Mouse (Mus musculus) megakaryocyte, embryonic 14.5 days (primary cell): ENCODE measurements around the gene Gpbp1l1. TPM values are rescaled to one million over a fixed set of nuclear protein-coding genes. Genes with fewer than 3 reads are reported as not detected.

ENCODE experiments used
- H3K27me3 ChIP-seq: replicated peaks from 2 replicates; pipeline ENCODE3; 2012; ENCODE audit warnings: inconsistent platforms
- H3K36me3 ChIP-seq: replicated peaks from 2 replicates; pipeline ENCODE3; 2012; ENCODE audit warnings: low read length, inconsistent platforms, mixed read lengths
- H3K4me1 ChIP-seq: 2 replicates; pipeline ENCODE4 v1.6.1; 2012; ENCODE audit warnings: inconsistent platforms
- H3K4me3 ChIP-seq: replicated peaks from 2 replicates; pipeline ENCODE3; 2012; ENCODE audit warnings: moderate library complexity, mild to moderate bottlenecking, inconsistent platforms
- H3K9me3 ChIP-seq: 2 replicates; pipeline ENCODE4 v1.6.1; 2012; ENCODE audit warnings: inconsistent platforms
- FLI1 ChIP-seq: IDR thresholded peaks from 2 replicates; pipeline ENCODE4 v1.6.1; 2012; ENCODE audit warnings: low read length, inconsistent platforms, mixed read lengths
- GATA1 ChIP-seq: IDR thresholded peaks from 3 replicates; pipeline ENCODE4 v1.6.1; 2012; ENCODE audit warnings: mixed read lengths, low read length, inconsistent platforms, borderline replicate concordance
- polyA plus RNA-seq: library from polyadenylated mRNA; stranded (reverse); fragments of >175 nt; gene quantifications from 2 replicates; pipeline ENCODE4 v1.2.3, GENCODE M21; 2012; ENCODE audit warnings: low replicate concordance; ENCODE audit not compliant: insufficient read depth

Gene Gpbp1l1
- polyA plus RNA-seq, 1 experiment, result 3.6 TPM

DNA sequence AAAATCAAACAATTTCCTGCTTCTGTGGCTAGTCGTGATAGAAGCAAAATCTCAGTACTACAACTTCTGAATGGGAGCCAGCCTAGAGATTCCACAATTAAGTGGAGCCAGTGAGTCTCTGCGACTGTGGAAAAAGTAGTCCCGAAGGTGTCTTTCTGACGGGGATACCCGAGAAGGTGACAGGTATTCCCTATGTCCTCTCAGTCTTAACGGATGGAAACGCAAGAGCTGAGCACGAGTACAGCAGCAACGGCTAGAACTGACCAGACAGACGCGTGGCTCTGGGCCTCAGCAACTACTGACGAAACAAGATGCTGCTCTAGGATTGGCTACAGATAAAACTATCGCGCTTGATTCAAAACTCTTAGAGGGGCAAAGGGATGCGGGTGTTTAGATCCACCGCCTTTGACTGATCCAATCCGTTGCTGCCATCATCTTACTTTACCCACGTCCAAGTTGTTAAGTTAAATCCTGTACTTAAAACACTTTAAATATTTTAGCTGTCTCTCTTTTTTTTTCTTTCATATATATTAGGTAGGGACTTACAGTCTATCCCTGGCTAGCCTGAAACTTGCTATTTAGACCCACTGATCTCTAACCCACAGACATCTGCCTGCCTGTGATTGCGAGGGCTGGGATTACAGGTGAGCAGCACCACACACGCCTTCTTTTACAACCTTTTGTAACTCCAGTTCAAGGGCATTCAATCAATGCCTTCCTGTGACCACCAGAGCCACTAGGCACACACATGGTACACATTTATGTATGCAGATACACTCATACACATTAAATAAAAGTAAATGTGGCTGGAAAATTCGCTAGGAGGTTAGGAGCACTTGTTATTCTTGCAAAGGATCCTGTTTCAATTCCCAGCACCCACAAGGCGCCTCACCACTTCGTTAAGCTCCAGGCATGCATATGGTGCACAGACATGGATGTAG, 70.5 kb downstream of the Gpbp1l1 start, which contains the start of gene Nasp:
TSS of gene Nasp (minus strand) at position 220 of the 941 bp plus-strand sequence.
- no peaks in the 10 kb centered on the region for H3K27me3 ChIP-seq
- TF ChIP-seq FLI1 (no peak), GATA1 (no peak)
- H3K9me3 ChIP-seq, result no peaks in the 10 kb centered on the region
- H3K36me3 ChIP-seq, result peaks cover 8% of the 10 kb centered on the region
- H3K4me3 ChIP-seq, result peak within 1 kb of the TSS; percentile 95
- H3K4me1 ChIP-seq, result peaks cover 27% of the 10 kb centered on the region

- Histone ChIP-seq H3K4me1 (no peaks in the 10 kb centered on the region), H3K9me3 (no peaks in the 10 kb centered on the region), H3K4me3 (no peak overlapping the region), H3K36me3 (peaks cover 64% of the 10 kb centered on the region), H3K27me3 (no peaks in the 10 kb centered on the region)
- TF ChIP-seq FLI1 (no peak), GATA1 (no peak)
These were observed 77.7 kb downstream of the Gpbp1l1 start for GRCm38 (mm10) chr4:116635197-116635596.

- Histone ChIP-seq H3K27me3 (no peaks in the 10 kb centered on the region), H3K9me3 (no peaks in the 10 kb centered on the region), H3K4me3 (no peak overlapping the region), H3K4me1 (peaks cover 4% of the 10 kb centered on the region; the same call in 1 of the 2 replicates), H3K36me3 (peaks cover 89% of the 10 kb centered on the region)
- no peak for TF ChIP-seq FLI1
- TF ChIP-seq GATA1, result no peak
These were observed 81.4 kb downstream of the Gpbp1l1 start for GRCm38 (mm10) chr4:116638821-116639220.

DNA sequence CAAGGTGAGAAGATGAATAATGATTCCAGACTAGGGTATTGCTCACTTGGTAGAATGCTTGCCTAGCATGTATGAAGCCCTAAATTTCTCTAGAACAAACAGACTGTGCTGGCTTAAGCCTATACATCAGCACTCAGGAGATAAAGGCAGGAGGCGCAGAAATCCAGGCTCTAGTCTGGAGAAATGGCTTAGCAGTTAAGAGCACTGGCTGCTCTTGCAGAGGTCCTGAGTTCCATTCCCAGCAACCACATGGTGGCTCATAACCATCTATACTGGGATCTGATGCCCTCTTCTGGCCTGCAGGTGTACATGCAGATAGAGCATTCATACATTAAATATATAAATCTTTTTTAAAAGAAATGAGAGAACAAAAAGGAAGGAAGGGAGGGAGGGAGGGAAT, 84.6 kb downstream of the Gpbp1l1 start:
- no peak for TF ChIP-seq FLI1
- TF ChIP-seq GATA1, result no peak
- no peaks in the 10 kb centered on the region for H3K9me3 ChIP-seq
- H3K4me1 ChIP-seq, result peaks cover 21% of the 10 kb centered on the region
- H3K4me3 ChIP-seq, result no peak overlapping the region
- no peaks in the 10 kb centered on the region for H3K27me3 ChIP-seq
- H3K36me3 ChIP-seq, result peaks cover 89% of the 10 kb centered on the region

Other genes starting within 250 kb of the Gpbp1l1 start
- 49.7 and 201 TPM in 2 replicates for gene Mast2, start 93.5 kb upstream of the Gpbp1l1 start, polyA plus RNA-seq
- 1.2 TPM in 1 of 2 replicates, not detected in the other for gene Ipp, start 50.1 kb upstream of the Gpbp1l1 start, polyA plus RNA-seq
- 0.93 TPM in 1 of 2 replicates, not detected in the other for gene Tmem69, start 1.7 kb upstream of the Gpbp1l1 start, polyA plus RNA-seq
- 0.31 and 2.6 TPM in 2 replicates for gene Ccdc17, start 39.0 kb downstream of the Gpbp1l1 start, polyA plus RNA-seq
- 2.1 and 5.4 TPM in 2 replicates for gene Nasp, start 70.3 kb downstream of the Gpbp1l1 start, polyA plus RNA-seq
- gene Akr1a1, start 94.0 kb downstream of the Gpbp1l1 start, polyA plus RNA-seq, result 135 and 303 TPM in 2 replicates
- gene Prdx1, start 127.9 kb downstream of the Gpbp1l1 start, polyA plus RNA-seq, result 13.8 TPM in 1 of 2 replicates, not detected in the other
- gene Mmachc, start 150.7 kb downstream of the Gpbp1l1 start, polyA plus RNA-seq, result 0.18 TPM in 1 of 2 replicates, not detected in the other
- gene Ccdc163, start 150.9 kb downstream of the Gpbp1l1 start, polyA plus RNA-seq, result 1.9 TPM in 1 of 2 replicates, not detected in the other
- 0.66 and 1.1 TPM in 2 replicates for gene Tesk2, start 163.3 kb downstream of the Gpbp1l1 start, polyA plus RNA-seq
- gene Toe1, start 250.0 kb downstream of the Gpbp1l1 start, polyA plus RNA-seq, result 1.3 TPM in 1 of 2 replicates, not detected in the other